Mouse (Mus musculus): ENCODE measurements around the gene Zbtb14. TPM values are rescaled to one million over a fixed set of nuclear protein-coding genes. Genes with fewer than 3 reads are reported as not detected.

The Zbtb14 gene
- polyA plus RNA-seq, 1 experiment from 2014 or later, result 33.7 TPM

DNA sequence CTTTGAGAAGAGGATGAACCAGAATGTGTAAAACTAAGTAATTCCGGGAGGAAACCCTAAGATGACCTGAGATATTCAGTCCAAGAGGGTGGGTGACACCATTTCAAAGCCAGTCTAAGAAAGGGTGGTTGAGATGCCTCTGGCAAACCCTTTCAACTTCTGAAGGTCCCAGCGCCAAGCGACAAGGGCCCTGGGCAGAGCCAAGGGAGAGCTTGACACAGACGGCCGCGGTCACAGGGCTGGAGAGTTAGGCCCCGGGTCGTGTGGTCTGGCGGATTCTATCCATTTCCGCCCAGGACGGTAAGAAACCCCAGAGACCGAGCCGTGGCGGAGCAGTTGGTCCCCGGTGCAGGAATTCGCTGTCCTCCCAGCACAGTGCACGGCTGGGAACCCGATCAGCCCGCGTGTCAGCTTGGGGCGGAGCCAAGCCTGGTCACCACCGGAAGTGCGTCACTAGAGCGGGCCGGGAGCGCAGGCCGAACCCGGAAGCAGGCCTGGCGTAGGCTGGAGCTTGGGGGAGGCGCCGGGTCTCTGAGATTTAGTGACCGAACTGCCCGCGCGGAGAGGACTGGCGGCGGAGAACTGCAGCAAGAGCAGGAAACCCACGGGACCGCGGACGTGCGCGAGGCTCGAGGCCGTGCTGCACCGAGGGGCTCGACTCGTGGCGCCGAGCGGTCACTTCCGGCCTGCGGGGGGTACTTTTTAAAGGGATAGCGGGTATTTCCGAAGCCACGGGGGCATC lies 34.2 kb downstream of the Zbtb14 start:
- peaks cover 18% of the 10 kb centered on the region for H3K4me1 ChIP-seq
- no peaks in the 10 kb centered on the region for H3K9me3 ChIP-seq (replicated peaks)
- WGBS, result under 1% methylated on average over 56 of the region's 56 CpGs
- no peaks in the 10 kb centered on the region for H3K27me3 ChIP-seq (ENCODE audit: low read depth, poor library complexity, severe bottlenecking)
- peak overlapping the region; percentile 82 for H3K4me3 ChIP-seq
- DNase-seq (ENCODE audit: low spot score), result peak; percentile 93
- H3K27ac ChIP-seq (replicated peaks), result peak overlapping the region; percentile 98
- no peaks in the 10 kb centered on the region for H3K36me3 ChIP-seq

DNA sequence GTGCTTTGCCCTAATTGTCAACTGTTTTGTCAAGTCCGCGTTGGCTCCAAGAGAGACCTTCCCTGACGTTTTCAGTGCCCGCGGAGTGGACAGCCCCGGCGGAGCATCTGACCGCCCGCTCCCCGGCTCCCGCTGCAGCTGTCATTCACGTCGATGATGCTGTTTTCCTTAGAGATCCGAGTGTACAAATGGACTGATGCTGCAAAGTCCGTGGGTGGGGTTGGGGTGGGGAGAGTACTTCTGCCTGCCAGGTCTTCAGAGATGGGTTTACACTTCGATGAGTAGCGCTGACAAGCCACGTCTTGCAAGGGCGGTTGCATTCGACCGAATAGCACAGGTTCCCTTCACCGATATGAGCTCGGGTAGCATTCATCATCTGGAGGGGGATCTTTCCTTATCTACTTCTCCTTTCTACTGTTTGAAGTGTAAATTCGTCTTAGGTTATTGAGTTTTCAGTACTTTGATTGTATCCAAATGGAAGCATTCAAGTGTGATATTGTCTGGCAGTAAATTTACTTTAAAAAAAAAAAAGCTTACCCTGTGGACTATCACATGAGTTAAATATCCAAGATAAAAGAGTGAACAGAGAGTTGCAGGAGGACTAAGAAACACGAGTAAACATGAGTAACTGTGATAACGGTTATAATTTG lies 35.0 kb downstream of the Zbtb14 start:
- Histone ChIP-seq H3K27ac (replicated peaks) (peak overlapping the region; percentile 98), H3K9me3 (replicated peaks) (no peaks in the 10 kb centered on the region), H3K36me3 (no peaks in the 10 kb centered on the region), H3K4me1 (peaks cover 18% of the 10 kb centered on the region), H3K4me3 (peak overlapping the region; percentile 82), H3K27me3 (ENCODE audit: low read depth, poor library complexity, severe bottlenecking) (no peaks in the 10 kb centered on the region)
- DNase-seq (ENCODE audit: low spot score), result no peak
- 4% methylated on average over 26 of the region's 26 CpGs for WGBS

DNA sequence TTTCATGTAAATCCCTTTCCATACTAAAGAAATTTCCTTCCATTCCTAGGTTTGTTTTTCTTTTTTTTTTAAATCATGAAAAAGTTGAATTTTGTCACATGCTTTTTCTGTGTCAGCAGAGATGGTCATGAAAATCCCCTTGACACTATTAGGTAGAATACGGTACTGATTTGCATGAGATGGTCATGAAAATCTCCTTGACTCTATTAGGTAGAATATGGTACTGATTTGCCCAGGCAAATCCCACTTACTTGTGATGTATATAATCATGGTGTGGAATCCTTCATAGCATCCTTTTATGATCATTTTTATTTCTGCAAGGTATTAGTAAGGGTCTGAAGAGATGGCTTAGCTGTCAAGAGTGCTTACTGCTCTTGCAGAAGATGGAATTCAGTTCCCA lies 38.7 kb downstream of the Zbtb14 start:
- WGBS, result 2% methylated on average over 1 of the region's 1 CpGs
- no peak for DNase-seq (ENCODE audit: low spot score)
- Histone ChIP-seq H3K9me3 (replicated peaks) (no peaks in the 10 kb centered on the region), H3K27ac (replicated peaks) (peak overlapping the region; percentile 65), H3K4me1 (peaks cover 10% of the 10 kb centered on the region), H3K4me3 (no peak overlapping the region), H3K27me3 (ENCODE audit: low read depth, poor library complexity, severe bottlenecking) (no peaks in the 10 kb centered on the region), H3K36me3 (no peaks in the 10 kb centered on the region)

- no peak for DNase-seq (ENCODE audit: low spot score)
- Histone ChIP-seq H3K9me3 (replicated peaks) (no peaks in the 10 kb centered on the region), H3K36me3 (no peaks in the 10 kb centered on the region), H3K27me3 (ENCODE audit: low read depth, poor library complexity, severe bottlenecking) (peaks cover 54% of the 10 kb centered on the region), H3K27ac (replicated peaks) (no peak overlapping the region), H3K4me3 (no peak overlapping the region), H3K4me1 (peaks cover 19% of the 10 kb centered on the region)
- 78% methylated on average over 5 of the region's 5 CpGs for WGBS
Measured at GRCm38 (mm10) chr17:69437836-69438235, 55.0 kb downstream of the Zbtb14 start.

- H3K4me1 ChIP-seq, result peaks cover 19% of the 10 kb centered on the region
- H3K9me3 ChIP-seq (replicated peaks), result no peaks in the 10 kb centered on the region
- peak overlapping the region; percentile 56 for H3K4me3 ChIP-seq
- no peaks in the 10 kb centered on the region for H3K36me3 ChIP-seq
- DNase-seq (ENCODE audit: low spot score), result no peak
- no peak overlapping the region for H3K27ac ChIP-seq (replicated peaks)
- WGBS, result 29% methylated on average over 14 of the region's 14 CpGs
- peaks cover 54% of the 10 kb centered on the region for H3K27me3 ChIP-seq (ENCODE audit: low read depth, poor library complexity, severe bottlenecking)
Measured at GRCm38 (mm10) chr17:69438486-69438885, 55.6 kb downstream of the Zbtb14 start.

- H3K36me3 ChIP-seq, result no peaks in the 10 kb centered on the region
Measured at GRCm38 (mm10) chr17:69438990-69439491, 56.2 kb downstream of the Zbtb14 start, which contains the start of gene Akain1. Gene Akain1, plus strand, starts transcription at chr17:69439326.

GRCm38 (mm10) chr17:69439571-69440480 lies 57.0 kb downstream of the Zbtb14 start:
- WGBS, result under 1% methylated on average over 51 of the region's 52 CpGs
- DNase-seq (ENCODE audit: low spot score), result peak; percentile 47
- H3K27me3 ChIP-seq (ENCODE audit: low read depth, poor library complexity, severe bottlenecking), result peaks cover 54% of the 10 kb centered on the region

More at GRCm38 (mm10) chr17:69438990-69439491, 56.2 kb downstream of the Zbtb14 start, which contains the start of gene Akain1:
- H3K9me3 ChIP-seq (replicated peaks), result no peaks in the 10 kb centered on the region
- no peak within 1 kb of the TSS for H3K27ac ChIP-seq (replicated peaks)
- H3K4me3 ChIP-seq, result peak within 1 kb of the TSS; percentile 56
- peaks cover 54% of the 10 kb centered on the region for H3K27me3 ChIP-seq (ENCODE audit: low read depth, poor library complexity, severe bottlenecking)
- peaks cover 19% of the 10 kb centered on the region for H3K4me1 ChIP-seq
- peak; percentile 79 for DNase-seq (ENCODE audit: low spot score)
- 1% methylated on average over 42 of the region's 44 CpGs for WGBS

More at GRCm38 (mm10) chr17:69439571-69440480, 57.0 kb downstream of the Zbtb14 start:
- no peaks in the 10 kb centered on the region for H3K9me3 ChIP-seq (replicated peaks)
- no peak overlapping the region for H3K27ac ChIP-seq (replicated peaks)
- no peaks in the 10 kb centered on the region for H3K36me3 ChIP-seq
- peaks cover 19% of the 10 kb centered on the region for H3K4me1 ChIP-seq
- peak overlapping the region; percentile 56 for H3K4me3 ChIP-seq

Other genes with a start within 250 kb of the Zbtb14 start
- gene Akain1, start 56.3 kb downstream of the Zbtb14 start, polyA plus RNA-seq (2016; fragmentation: Nextera tagmentation; extraction: Ambion mirVana), result 0.05 TPM in 1 of 2 replicates, not detected in the other

Measured in midbrain, embryonic 10.5 days (tissue).